Mouse (Mus musculus): Measurements from ENCODE around the gene Rrp8.

GRCm38 (mm10) chr7:105751491-105752433, 14.6 kb upstream of the Rrp8 start, which contains the start of gene Tpp1:
- no peak for TF ChIP-seq CTCF (IDR thresholded peaks at IDR 0.05; ENCODE audit: insufficient read depth, low read length)
- TF ChIP-seq POLR2A (IDR thresholded peaks at IDR 0.05; ENCODE audit: borderline replicate concordance, extremely low read depth, low read depth, low read length): peak; percentile 42; the same call in 1 of the 2 replicates
